Mouse (Mus musculus): ENCODE data around the gene Eps8. TPM values are rescaled to one million over a fixed set of nuclear protein-coding genes. Genes with fewer than 3 reads are reported as not detected.

Gene Eps8
- polyA plus RNA-seq, 1 experiment: 16.0 TPM

DNA sequence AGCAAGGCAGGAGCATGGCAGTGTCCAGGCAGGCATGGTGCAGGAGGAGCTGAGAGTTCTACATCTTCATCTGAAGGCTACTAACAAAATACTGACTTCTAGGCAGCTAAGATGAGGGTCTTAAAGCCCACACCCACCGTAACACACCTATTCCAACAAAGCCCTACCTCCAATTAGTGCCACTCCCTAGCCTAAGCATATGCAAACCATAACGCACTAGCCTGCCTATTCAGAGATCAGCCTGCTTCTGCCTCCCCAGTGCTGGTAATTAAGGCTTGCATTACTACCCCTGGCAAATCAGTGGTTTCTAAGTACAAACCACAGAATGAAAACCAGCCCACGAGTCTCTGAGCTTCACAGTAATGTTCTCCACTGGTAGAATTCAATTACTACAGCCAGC, 15.2 kb upstream of the Eps8 start:
- no peak for DNase-seq
- TF ChIP-seq POLR2A (IDR thresholded peaks at IDR 0.05; ENCODE audit: borderline replicate concordance, extremely low read depth, low read depth, low read length) (no peak), CTCF (IDR thresholded peaks at IDR 0.05; ENCODE audit: insufficient read depth, low read length) (no peak)
- H3K4me3 ChIP-seq (replicated peaks; ENCODE audit: extremely low read depth, low read depth, low read length): no peak overlapping the region
- H3K4me1 ChIP-seq (ENCODE audit: control insufficient read depth, insufficient read depth, low read length): no peaks in the 10 kb centered on the region
- 85% methylated on average over 3 of the region's 3 CpGs for WGBS

DNA sequence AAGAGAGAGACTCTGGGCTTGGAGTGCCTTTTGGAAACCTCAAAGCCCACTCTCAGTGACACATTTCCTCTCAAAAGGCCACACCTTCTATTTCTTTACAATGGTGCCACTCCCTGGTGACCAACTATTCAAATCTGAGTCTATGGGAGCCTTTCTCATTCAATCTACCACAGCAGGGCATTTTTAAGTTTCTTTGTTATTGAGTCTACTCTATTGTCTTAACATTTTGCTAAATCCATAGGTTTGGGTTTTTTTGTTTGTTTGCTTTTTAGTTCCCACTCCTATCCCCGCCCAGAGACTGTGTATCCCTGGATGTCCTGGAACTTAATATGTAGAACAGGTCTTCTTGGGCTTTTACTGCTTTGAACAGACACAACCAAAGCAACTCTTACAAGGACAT, 14.8 kb upstream of the Eps8 start:
- no peaks in the 10 kb centered on the region for H3K4me1 ChIP-seq (ENCODE audit: control insufficient read depth, insufficient read depth, low read length)
- WGBS: 93% methylated on average over 1 of the region's 1 CpGs
- H3K4me3 ChIP-seq (replicated peaks; ENCODE audit: extremely low read depth, low read depth, low read length): no peak overlapping the region
- TF ChIP-seq CTCF (IDR thresholded peaks at IDR 0.05; ENCODE audit: insufficient read depth, low read length) (no peak), POLR2A (IDR thresholded peaks at IDR 0.05; ENCODE audit: borderline replicate concordance, extremely low read depth, low read depth, low read length) (no peak)
- DNase-seq: no peak

DNA sequence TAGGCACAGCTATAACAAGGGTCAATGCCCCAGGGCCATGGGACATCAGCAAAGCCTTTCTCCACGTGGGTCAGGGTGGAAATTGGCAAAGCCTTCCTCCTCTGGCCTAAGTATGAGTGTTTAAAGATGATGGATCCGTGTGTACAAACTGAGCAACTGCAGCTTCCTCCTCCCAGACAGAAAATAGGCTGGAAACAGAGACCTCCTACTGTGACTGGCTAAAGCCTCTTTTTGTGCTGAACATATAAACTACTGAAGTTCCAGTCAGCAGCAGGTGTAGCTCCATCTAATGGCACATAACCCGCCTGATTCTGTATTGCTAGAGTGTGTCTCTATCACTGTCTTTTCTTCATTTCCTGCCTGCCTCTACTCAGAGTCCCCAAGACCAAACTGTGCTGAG, 13.7 kb upstream of the Eps8 start:
- no peak for DNase-seq
- H3K4me1 ChIP-seq (ENCODE audit: control insufficient read depth, insufficient read depth, low read length): no peaks in the 10 kb centered on the region
- H3K4me3 ChIP-seq (replicated peaks; ENCODE audit: extremely low read depth, low read depth, low read length): no peak overlapping the region
- 61% methylated on average over 3 of the region's 3 CpGs for WGBS
- no peak for TF ChIP-seq POLR2A (IDR thresholded peaks at IDR 0.05; ENCODE audit: borderline replicate concordance, extremely low read depth, low read depth, low read length)
- TF ChIP-seq CTCF (IDR thresholded peaks at IDR 0.05; ENCODE audit: insufficient read depth, low read length): no peak

DNA sequence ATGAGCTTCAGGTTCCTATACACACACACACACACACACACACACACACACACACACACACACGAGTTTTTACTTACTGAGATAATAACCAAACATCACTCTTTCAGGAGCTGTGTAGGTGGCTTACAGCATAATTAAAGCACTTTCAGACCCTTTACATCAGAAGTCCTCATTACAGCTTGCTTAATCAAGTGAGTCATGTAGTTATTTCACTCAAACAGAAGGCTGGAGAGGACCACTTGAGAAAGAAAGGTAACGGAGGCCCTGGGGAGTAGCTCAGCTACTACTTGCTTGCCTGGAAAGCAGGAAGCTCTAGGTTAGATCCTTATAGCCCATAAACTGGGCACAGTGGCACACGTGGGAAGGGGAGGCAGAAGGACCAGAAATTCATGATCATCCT, 13.0 kb upstream of the Eps8 start:
- no peaks in the 10 kb centered on the region for H3K4me1 ChIP-seq (ENCODE audit: control insufficient read depth, insufficient read depth, low read length)
- H3K4me3 ChIP-seq (replicated peaks; ENCODE audit: extremely low read depth, low read depth, low read length): no peak overlapping the region
- DNase-seq: no peak
- 59% methylated on average over 3 of the region's 3 CpGs for WGBS
- TF ChIP-seq CTCF (IDR thresholded peaks at IDR 0.05; ENCODE audit: insufficient read depth, low read length) (no peak), POLR2A (IDR thresholded peaks at IDR 0.05; ENCODE audit: borderline replicate concordance, extremely low read depth, low read depth, low read length) (no peak)

DNA sequence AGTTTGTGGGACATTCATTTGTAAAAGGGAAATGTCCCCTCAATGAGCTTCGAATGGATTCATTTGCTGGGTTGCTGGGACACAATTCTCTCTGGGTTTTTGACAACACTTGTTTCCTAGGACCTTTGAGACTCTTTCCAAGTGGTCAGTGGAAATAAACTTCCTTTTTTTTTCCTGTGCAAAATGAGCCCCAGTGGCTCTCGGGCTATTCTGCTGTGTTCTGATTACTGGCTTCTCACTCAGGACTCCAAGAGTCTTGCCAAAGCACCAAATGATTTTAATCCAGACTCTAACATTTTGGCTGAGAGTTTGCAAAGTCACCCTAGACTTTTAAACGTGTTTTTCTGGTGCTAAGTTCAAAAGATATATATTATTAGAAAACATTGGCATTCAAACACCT, 10.3 kb upstream of the Eps8 start:
- H3K4me1 ChIP-seq (ENCODE audit: control insufficient read depth, insufficient read depth, low read length): no peaks in the 10 kb centered on the region
- no peak overlapping the region for H3K4me3 ChIP-seq (replicated peaks; ENCODE audit: extremely low read depth, low read depth, low read length)
- DNase-seq: no peak
- 33% methylated on average over 3 of the region's 3 CpGs for WGBS
- no peak for TF ChIP-seq POLR2A (IDR thresholded peaks at IDR 0.05; ENCODE audit: borderline replicate concordance, extremely low read depth, low read depth, low read length)
- TF ChIP-seq CTCF (IDR thresholded peaks at IDR 0.05; ENCODE audit: insufficient read depth, low read length): no peak

DNA sequence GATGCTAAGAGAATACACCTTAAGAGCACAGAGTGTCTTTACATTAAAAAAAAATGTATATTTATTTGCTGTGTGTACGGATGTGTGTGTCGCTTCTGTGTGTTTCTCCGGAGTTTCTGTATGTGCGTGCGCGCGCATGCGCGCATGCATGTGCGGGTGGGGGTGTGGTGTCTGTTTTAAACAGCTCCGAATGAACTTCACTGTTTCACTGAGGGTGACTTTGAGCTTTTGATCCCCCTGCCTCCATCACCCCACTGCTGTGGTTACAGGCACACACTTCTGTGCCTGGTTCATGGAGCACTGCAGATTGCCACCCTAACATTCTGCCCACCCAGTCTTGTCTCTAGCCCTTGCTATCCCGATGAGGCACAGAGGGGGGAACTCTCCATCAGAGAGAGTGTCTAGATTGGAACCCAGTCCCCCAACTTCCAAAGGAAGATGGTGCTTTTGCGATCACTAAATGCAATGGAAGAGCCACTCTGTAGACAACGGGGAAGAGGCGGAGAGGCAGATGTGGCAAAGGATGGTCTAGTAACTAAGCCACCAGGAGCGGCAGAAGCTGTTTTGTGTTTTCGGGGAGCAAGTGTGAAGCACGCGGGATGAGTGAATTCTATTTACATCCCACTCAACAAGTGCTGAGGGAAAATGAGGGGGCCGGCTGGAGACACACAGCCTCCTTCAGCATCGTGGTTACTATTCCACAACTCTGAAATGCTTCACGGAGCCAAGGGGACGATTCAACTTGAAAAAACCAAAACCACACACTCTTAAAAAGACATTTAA, 7.1 kb upstream of the Eps8 start:
- no peak for DNase-seq
- Histone ChIP-seq H3K4me3 (replicated peaks; ENCODE audit: extremely low read depth, low read depth, low read length) (no peak overlapping the region), H3K4me1 (ENCODE audit: control insufficient read depth, insufficient read depth, low read length) (no peaks in the 10 kb centered on the region)
- WGBS: 92% methylated on average over 23 of the region's 23 CpGs
- TF ChIP-seq CTCF (IDR thresholded peaks at IDR 0.05; ENCODE audit: insufficient read depth, low read length): no peak
- TF ChIP-seq POLR2A (IDR thresholded peaks at IDR 0.05; ENCODE audit: borderline replicate concordance, extremely low read depth, low read depth, low read length): no peak

DNA sequence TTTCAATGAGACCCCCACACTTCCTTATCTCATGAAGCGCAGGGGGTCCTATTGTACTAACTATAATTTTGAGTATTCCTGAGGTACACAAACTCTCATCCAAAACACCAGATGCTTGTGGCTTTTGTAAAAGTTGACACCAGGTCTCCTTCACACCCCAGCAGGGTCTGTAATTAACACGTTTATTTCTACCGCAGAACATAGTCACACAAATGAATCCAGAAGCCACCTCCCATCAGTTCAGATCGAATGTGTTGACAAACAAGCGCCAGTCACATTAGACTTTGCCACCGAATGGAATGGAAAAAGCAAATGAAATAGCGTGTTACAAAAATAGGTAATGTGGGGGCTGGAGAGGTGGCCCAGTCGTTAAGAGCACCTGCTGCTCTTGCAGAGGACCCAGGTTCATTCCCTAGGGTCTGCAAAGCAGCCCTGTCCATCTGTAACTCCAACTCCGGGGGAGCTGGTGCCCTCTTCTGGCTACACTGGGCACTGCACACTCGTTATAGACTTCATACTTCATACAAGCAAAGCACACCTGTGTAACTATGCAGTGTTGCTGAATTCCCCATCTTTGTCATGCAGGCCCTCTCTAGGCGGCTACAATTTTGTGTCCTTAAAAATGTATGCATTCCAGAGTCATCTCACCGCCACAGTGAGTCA, 3.9 kb upstream of the Eps8 start:
- Histone ChIP-seq H3K4me3 (replicated peaks; ENCODE audit: extremely low read depth, low read depth, low read length) (no peak overlapping the region), H3K4me1 (ENCODE audit: control insufficient read depth, insufficient read depth, low read length) (no peaks in the 10 kb centered on the region)
- TF ChIP-seq POLR2A (IDR thresholded peaks at IDR 0.05; ENCODE audit: borderline replicate concordance, extremely low read depth, low read depth, low read length) (no peak), CTCF (IDR thresholded peaks at IDR 0.05; ENCODE audit: insufficient read depth, low read length) (peak; percentile 36)
- 75% methylated on average over 12 of the region's 12 CpGs for WGBS
- no peak for DNase-seq

DNA sequence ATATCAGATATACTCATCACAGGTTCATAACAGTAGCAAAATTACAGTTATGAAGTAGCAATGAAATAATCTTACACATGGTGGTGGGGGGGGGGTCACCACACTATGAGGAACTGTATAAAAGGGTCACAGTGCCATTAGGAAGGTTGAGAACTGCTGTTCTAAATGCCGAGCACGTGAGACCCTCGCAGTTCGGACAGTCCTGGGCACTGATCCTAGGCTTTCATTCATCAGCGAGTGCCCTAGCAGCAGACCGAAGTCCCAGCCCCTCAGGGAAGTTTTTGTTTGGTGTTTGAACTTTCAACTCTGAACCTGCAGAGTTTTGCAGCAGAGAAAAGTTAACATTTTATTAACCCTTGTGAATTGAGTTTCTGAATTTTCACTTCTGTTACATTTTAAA, 2.5 kb upstream of the Eps8 start:
- 84% methylated on average over 6 of the region's 6 CpGs for WGBS
- no peak for DNase-seq

DNA sequence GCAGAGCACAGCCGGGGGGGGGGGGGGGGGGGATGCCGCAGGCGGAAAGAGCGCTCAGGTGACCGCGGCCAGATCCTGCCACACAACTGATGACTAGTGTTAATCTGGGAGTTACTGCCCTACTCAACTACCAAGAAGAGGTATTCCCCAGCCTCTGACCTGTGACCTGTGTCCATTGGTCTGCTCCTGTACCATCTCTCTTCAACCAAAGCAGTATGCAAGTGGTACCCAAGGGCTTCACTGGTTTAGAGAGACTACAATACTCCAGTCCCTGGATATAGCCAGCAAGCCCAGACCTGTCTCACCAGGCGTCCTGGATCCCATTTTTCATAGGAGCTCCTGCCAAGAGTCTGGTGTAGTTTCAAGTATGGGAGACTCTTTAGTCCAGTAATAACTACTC, 5.1 kb downstream of the Eps8 start:
- DNase-seq: no peak
- H3K4me1 ChIP-seq (ENCODE audit: control insufficient read depth, insufficient read depth, low read length): peaks cover 2% of the 10 kb centered on the region
- WGBS: 19% methylated on average over 4 of the region's 7 CpGs
- H3K4me3 ChIP-seq (replicated peaks; ENCODE audit: extremely low read depth, low read depth, low read length): peak overlapping the region; percentile 27
- TF ChIP-seq POLR2A (IDR thresholded peaks at IDR 0.05; ENCODE audit: borderline replicate concordance, extremely low read depth, low read depth, low read length): no peak
- TF ChIP-seq CTCF (IDR thresholded peaks at IDR 0.05; ENCODE audit: insufficient read depth, low read length): no peak

More for the DNA sequence above, 2.5 kb upstream of the Eps8 start:
- H3K4me1 ChIP-seq (ENCODE audit: control insufficient read depth, insufficient read depth, low read length): no peaks in the 10 kb centered on the region
- no peak overlapping the region for H3K4me3 ChIP-seq (replicated peaks; ENCODE audit: extremely low read depth, low read depth, low read length)
- TF ChIP-seq POLR2A (IDR thresholded peaks at IDR 0.05; ENCODE audit: borderline replicate concordance, extremely low read depth, low read depth, low read length): no peak
- no peak for TF ChIP-seq CTCF (IDR thresholded peaks at IDR 0.05; ENCODE audit: insufficient read depth, low read length)

DNA sequence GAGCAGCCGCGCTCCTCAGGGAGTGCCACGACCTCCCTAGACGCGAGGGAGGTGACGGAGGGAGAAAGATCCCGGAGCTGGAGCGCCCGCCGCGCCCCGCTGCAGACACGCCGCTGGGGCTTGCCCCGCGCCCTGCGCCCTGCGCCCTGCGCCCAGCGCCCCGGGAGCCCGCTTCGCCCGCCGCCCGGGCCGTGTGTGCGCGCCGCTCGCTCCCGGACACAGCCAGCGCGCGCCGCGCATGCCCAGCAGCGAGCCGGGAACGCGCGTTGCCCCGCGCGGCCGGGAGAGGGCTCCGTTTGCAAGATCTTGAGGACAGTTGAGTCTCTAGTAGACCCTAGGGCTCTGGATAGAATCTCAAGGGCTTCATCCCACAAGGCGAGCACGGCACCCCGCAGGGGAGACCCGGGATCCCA, 5.6 kb downstream of the Eps8 start:
- WGBS: 1% methylated on average over 51 of the region's 51 CpGs
- Histone ChIP-seq H3K4me1 (ENCODE audit: control insufficient read depth, insufficient read depth, low read length) (peaks cover 2% of the 10 kb centered on the region), H3K4me3 (replicated peaks; ENCODE audit: extremely low read depth, low read depth, low read length) (peak overlapping the region; percentile 81)
- TF ChIP-seq POLR2A (IDR thresholded peaks at IDR 0.05; ENCODE audit: borderline replicate concordance, extremely low read depth, low read depth, low read length): no peak
- DNase-seq: peak; percentile 75

Data from lung, adult 2 months (tissue).